Mouse (Mus musculus) cortical plate, adult 2 months (tissue): ENCODE data around the gene Olfr575.

ENCODE experiments used
- CTCF ChIP-seq: fragments of 200-500 bp; IDR thresholded peaks from 2 replicates; pipeline ENCODE4 v1.5.1; 2011; ENCODE audit warnings: mild to moderate bottlenecking, control low read depth, low read length; ENCODE audit not compliant: insufficient read depth; ENCODE audit errors: extremely low read depth
- POLR2A ChIP-seq: fragments of 200-500 bp; IDR thresholded peaks from 2 replicates; pipeline ENCODE4 v1.6.1; 2011; ENCODE audit warnings: mild to moderate bottlenecking, low read length, control low read depth; ENCODE audit not compliant: insufficient read depth; ENCODE audit errors: extremely low read depth

GRCm38 (mm10) chr7:102916405-102916804, 42.2 kb downstream of the Olfr575 start:
- TF ChIP-seq POLR2A (no peak), CTCF (no peak)
